Mouse (Mus musculus) cerebellum, adult 2 months (tissue): ENCODE measurements around the gene Mmd2. TPM values are rescaled to one million over a fixed set of nuclear protein-coding genes. Genes with fewer than 3 reads are reported as not detected.

Experiments used
- DNase-seq, 2 experiments: peaks; one replicate each; pipeline ENCODE4 v3.0.0; 2021
- H3K27ac ChIP-seq: fragments of 200-500 bp; 2 replicates; pipeline ENCODE4 v1.5.1; 2012; ENCODE audit warnings: low read length, control low read depth, inconsistent platforms; ENCODE audit not compliant: insufficient read depth
- H3K27me3 ChIP-seq: fragments of 200-500 bp; 2 replicates; pipeline ENCODE4 v1.6.1; 2012; ENCODE audit warnings: inconsistent platforms, mild to moderate bottlenecking, low read length, moderate library complexity; ENCODE audit not compliant: control insufficient read depth, insufficient read depth
- H3K4me1 ChIP-seq: fragments of 200-500 bp; 2 replicates; pipeline ENCODE4 v1.6.1; 2011; ENCODE audit warnings: low read length; ENCODE audit not compliant: control insufficient read depth, insufficient read depth
- H3K4me3 ChIP-seq: fragments of 200-500 bp; replicated peaks from 2 replicates; pipeline ENCODE3; 2011; ENCODE audit warnings: mild to moderate bottlenecking, low read depth, low read length, control low read depth; ENCODE audit not compliant: insufficient read depth
- CTCF ChIP-seq: fragments of 200-500 bp; IDR thresholded peaks from 2 replicates; pipeline ENCODE4 v1.5.1; 2011; ENCODE audit warnings: low read depth, mild to moderate bottlenecking, control low read depth, low read length, moderate library complexity, borderline replicate concordance; ENCODE audit not compliant: insufficient read depth
- POLR2A ChIP-seq: fragments of 200-500 bp; IDR thresholded peaks from 2 replicates; pipeline ENCODE4 v1.6.1; 2011; ENCODE audit warnings: low read length, control low read depth, borderline replicate concordance; ENCODE audit not compliant: insufficient read depth
- WGBS: fragments of 180-500 bp; shearing (Covaris S2); methylation state at CpG from one replicate; pipeline ENCODE4 v1.1.7; 2018; 5-methylcytosine and 5-hydroxymethylcytosine counted together
- polyA plus RNA-seq: library from polyadenylated mRNA; depleted of rRNA; stranded (reverse); fragments of >200 nt; gene quantifications from 2 replicates; pipeline ENCODE4 v1.2.3, GENCODE M21; 2012; rRNA removed

Gene Mmd2
- polyA plus RNA-seq: 61.1 and 65.6 TPM in 2 replicates

GRCm38 (mm10) chr5:142608259-142608988, at the start of gene Mmd2:
TSS of gene Mmd2 (minus strand) at chr5:142608800.
- DNase-seq: peak; percentile 64 to 70
- Histone ChIP-seq H3K4me1 (peaks cover 8% of the 10 kb centered on the region), H3K27me3 (no peaks in the 10 kb centered on the region; the same call in 1 of the 2 replicates), H3K27ac (peak within 1 kb of the TSS; percentile 94), H3K4me3 (peak within 1 kb of the TSS; percentile 97)
- 0 out of 2 replicates have a peak, but pooled peaks have one; percentile 28 for TF ChIP-seq POLR2A
- no peak for TF ChIP-seq CTCF
- 2% methylated on average over 40 of the region's 42 CpGs for WGBS

- peaks cover 20% of the 10 kb centered on the region for H3K4me1 ChIP-seq
- H3K27me3 ChIP-seq: no peaks in the 10 kb centered on the region
- TF ChIP-seq CTCF: no peak
- no peak for TF ChIP-seq POLR2A
- H3K27ac ChIP-seq: no peak overlapping the region
- peak in 1 of 2 experiments; percentile 36 for DNase-seq
- 27% methylated on average over 4 of the region's 4 CpGs for WGBS
- H3K4me3 ChIP-seq: no peak overlapping the region
Measured at GRCm38 (mm10) chr5:142652266-142652665, 43.7 kb upstream of the Mmd2 start.

- Histone ChIP-seq H3K27ac (no peak overlapping the region), H3K4me1 (peaks cover 20% of the 10 kb centered on the region), H3K27me3 (no peaks in the 10 kb centered on the region), H3K4me3 (no peak overlapping the region)
- WGBS: 89% methylated on average over 6 of the region's 6 CpGs
- no peak for DNase-seq
- TF ChIP-seq CTCF (no peak), POLR2A (no peak)
Measured at GRCm38 (mm10) chr5:142650794-142651497, 42.3 kb upstream of the Mmd2 start.

- H3K27me3 ChIP-seq: no peaks in the 10 kb centered on the region
- WGBS: 62% methylated on average over 3 of the region's 3 CpGs
- TF ChIP-seq POLR2A: no peak
- no peak for TF ChIP-seq CTCF
- no peak for DNase-seq
- no peak overlapping the region for H3K4me3 ChIP-seq
- H3K4me1 ChIP-seq: peaks cover 20% of the 10 kb centered on the region
- no peak overlapping the region for H3K27ac ChIP-seq
Measured at GRCm38 (mm10) chr5:142650390-142650789, 41.8 kb upstream of the Mmd2 start.

GRCm38 (mm10) chr5:142649460-142650050, 41.0 kb upstream of the Mmd2 start:
- Histone ChIP-seq H3K4me3 (no peak overlapping the region), H3K4me1 (peaks cover 20% of the 10 kb centered on the region), H3K27me3 (no peaks in the 10 kb centered on the region), H3K27ac (no peak overlapping the region)
- no peak for DNase-seq
- TF ChIP-seq CTCF: no peak
- TF ChIP-seq POLR2A: no peak
- WGBS: 87% methylated on average over 4 of the region's 4 CpGs

GRCm38 (mm10) chr5:142648162-142648561, 39.6 kb upstream of the Mmd2 start:
- H3K27me3 ChIP-seq: no peaks in the 10 kb centered on the region
- no peak overlapping the region for H3K4me3 ChIP-seq
- no peak for DNase-seq
- H3K4me1 ChIP-seq: peaks cover 20% of the 10 kb centered on the region
- WGBS: 44% methylated on average over 7 of the region's 7 CpGs
- no peak overlapping the region for H3K27ac ChIP-seq
- TF ChIP-seq CTCF (no peak), POLR2A (no peak)

GRCm38 (mm10) chr5:142641331-142642051, 32.9 kb upstream of the Mmd2 start:
- no peaks in the 10 kb centered on the region for H3K4me1 ChIP-seq
- TF ChIP-seq POLR2A (no peak), CTCF (no peak)
- 79% methylated on average over 6 of the region's 6 CpGs for WGBS

More at GRCm38 (mm10) chr5:142641331-142642051, 32.9 kb upstream of the Mmd2 start:
- DNase-seq: no peak
- Histone ChIP-seq H3K4me3 (no peak overlapping the region), H3K27me3 (no peaks in the 10 kb centered on the region), H3K27ac (no peak overlapping the region)
